In the genomic region with DNA sequence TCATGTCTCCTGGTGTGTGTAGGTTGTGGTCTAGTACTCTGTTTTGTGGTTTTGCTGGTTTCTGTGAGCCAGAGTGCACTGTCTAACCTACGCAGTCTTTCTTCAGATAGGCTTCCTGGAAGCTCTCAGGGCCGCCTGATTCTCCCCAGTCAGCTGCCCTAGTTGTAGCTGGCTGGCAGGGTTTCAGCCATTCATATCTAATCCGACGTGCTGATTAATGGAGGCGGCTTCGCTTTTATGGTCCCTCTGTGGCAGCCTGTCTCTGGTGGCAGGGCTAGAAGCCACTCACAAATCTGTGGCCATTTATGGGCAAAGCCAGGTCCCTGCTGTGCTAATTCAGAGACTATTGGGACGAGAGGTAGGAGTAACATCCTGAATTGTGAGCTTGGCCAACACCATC, we compare ENCODE assay signal across 11 mouse cellular contexts. TPM values are rescaled to one million over a fixed set of nuclear protein-coding genes. Genes with fewer than 3 reads are reported as not detected.
A peak's percentile ranks its signal among the peaks of the same experiment; 100 is the strongest.
DNase-seq lines count a peak whose midpoint lies in the region; ATAC-seq and TF ChIP-seq lines count a peak whose summit lies in the region.
"Had no signal": no experiment of that assay in that cellular context is flagged by ENCODE, and none has a peak within 500 bp of the region (broad histone marks: within the 10 kb centered on the region; RNA-seq: fewer than 3 reads in every experiment).

No protein-coding gene starts in this region.

- H3K79me2 ChIP-seq in myocyte (ENCODE audit: control insufficient read depth, insufficient read depth), result no peaks in the 10 kb centered on the region

- no peak for ATAC-seq in CD4-positive, CD25-positive, alpha-beta regulatory T cell, adult 4 months
- ATAC-seq in lung, embryonic 15.5 days (ENCODE audit: borderline replicate concordance, extremely low read depth, low FRiP score, low TSS enrichment), result no peak
- peak; percentile 75 for ATAC-seq in heart, embryonic 15.5 days (replicated peaks; ENCODE audit: insufficient number of reproducible peaks, insufficient read depth, low FRiP score, low read depth)
- ATAC-seq: inflammation-experienced regulatory T-cells, adult 6 months had no signal

- H3K4me3 ChIP-seq in lung, embryonic 15.5 days, result no peak overlapping the region
- no peak overlapping the region for H3K4me3 ChIP-seq in lung, adult 2 months (replicated peaks; ENCODE audit: extremely low read depth, low read depth, low read length)
- H3K4me3 ChIP-seq in heart, embryonic 15.5 days, result no peak overlapping the region
- H3K4me3 ChIP-seq in myocyte, result no peak overlapping the region
- no peak overlapping the region for H3K4me3 ChIP-seq in layer of hippocampus, adult 2 months
- H3K4me3 ChIP-seq: embryonic facial prominence, embryonic 15.5 days had no signal

- H3K27ac ChIP-seq in lung, embryonic 15.5 days, result 0 out of 2 replicates have a peak overlapping the region, but pooled peaks have one; percentile 1
- peak overlapping the region; percentile 71 for H3K27ac ChIP-seq in heart, embryonic 15.5 days
- H3K27ac ChIP-seq in layer of hippocampus, adult 2 months, result no peak overlapping the region
- H3K27ac ChIP-seq: embryonic facial prominence, embryonic 15.5 days had no signal

- H3K4me1 ChIP-seq in lung, embryonic 15.5 days, result peaks cover 12% of the 10 kb centered on the region
- H3K4me1 ChIP-seq in lung, adult 2 months (ENCODE audit: control insufficient read depth, insufficient read depth, low read length), result no peaks in the 10 kb centered on the region
- H3K4me1 ChIP-seq in heart, embryonic 15.5 days (replicated peaks), result peaks cover 45% of the 10 kb centered on the region

- no peak for TF ChIP-seq CTCF in lung, adult 2 months (IDR thresholded peaks at IDR 0.05; ENCODE audit: insufficient read depth, low read length)
- no peak for TF ChIP-seq CTCF in layer of hippocampus, adult 2 months (conservative IDR thresholded peaks at IDR 0.05)

- peak; percentile 11 for DNase-seq in CD4-positive, CD25-positive, alpha-beta regulatory T cell, adult 2 months (ENCODE audit: low read depth, low spot score)
- DNase-seq in lung, adult 2 months, result no peak
- DNase-seq in frontal cortex, postnatal 25 days (ENCODE audit: low spot score in 2 of 2), result no peak
- no peak for DNase-seq in layer of hippocampus, adult 2 months (ENCODE audit: low spot score in 2 of 2)
- DNase-seq: thymus, postnatal 25 days had no signal

- H3K36me3 ChIP-seq in lung, embryonic 15.5 days, result no peaks in the 10 kb centered on the region
- no peaks in the 10 kb centered on the region for H3K36me3 ChIP-seq in heart, embryonic 15.5 days
- H3K36me3 ChIP-seq in myocyte (ENCODE audit: control insufficient read depth, insufficient read depth), result no peaks in the 10 kb centered on the region

- H3K4me2 ChIP-seq in lung, embryonic 15.5 days, result no peak overlapping the region
- H3K4me2 ChIP-seq in heart, embryonic 15.5 days, result no peak overlapping the region
- H3K4me2 ChIP-seq in myocyte (ENCODE audit: low read depth), result no peak overlapping the region
- H3K4me2 ChIP-seq: embryonic facial prominence, embryonic 15.5 days had no signal

- no peak overlapping the region for H3K9ac ChIP-seq in lung, embryonic 15.5 days
- no peak overlapping the region for H3K9ac ChIP-seq in heart, embryonic 15.5 days
- H3K9ac ChIP-seq: embryonic facial prominence, embryonic 15.5 days had no signal

- no peak for TF ChIP-seq POLR2A in lung, adult 2 months (IDR thresholded peaks at IDR 0.05; ENCODE audit: borderline replicate concordance, extremely low read depth, low read depth, low read length)
- TF ChIP-seq POLR2A in myocyte (IDR thresholded peaks at IDR 0.05; ENCODE audit: insufficient read length, low read depth), result no peak

- 61% methylated on average over 7 of the region's 7 CpGs for WGBS in lung, embryonic 15.5 days
- 62% methylated on average over 7 of the region's 7 CpGs for WGBS in lung, adult 2 months
- 20% methylated on average over 7 of the region's 7 CpGs for WGBS in heart, embryonic 15.5 days

- no peak overlapping the region for H3ac ChIP-seq in myocyte (ENCODE audit: control insufficient read depth, insufficient read length)

- H3K9me3 ChIP-seq in lung, embryonic 15.5 days, result no peaks in the 10 kb centered on the region
- H3K9me3 ChIP-seq in heart, embryonic 15.5 days (replicated peaks), result no peaks in the 10 kb centered on the region
- H3K9me3 ChIP-seq: embryonic facial prominence, embryonic 15.5 days had no signal

- H3K27me3 ChIP-seq in lung, embryonic 15.5 days, result no peaks in the 10 kb centered on the region
- H3K27me3 ChIP-seq in heart, embryonic 15.5 days, result no peaks in the 10 kb centered on the region
- H3K27me3 ChIP-seq in myocyte (ENCODE audit: control insufficient read depth, insufficient read depth, insufficient read length), result peaks cover 4% of the 10 kb centered on the region
- H3K27me3 ChIP-seq: embryonic facial prominence, embryonic 15.5 days had no signal

TF ChIP-seq in myocyte, 11 proteins besides CTCF, POLR2A, EP300 and RAD21:
- no peak for TF ChIP-seq MYOD1 (IDR thresholded peaks at IDR 0.05; ENCODE audit: control insufficient read depth in 1 of 3, insufficient read length in 2 of 3, low read depth in 2 of 3)
- peak; percentile 20 for TF ChIP-seq SRF (IDR thresholded peaks at IDR 0.05; ENCODE audit: control insufficient read depth, insufficient read length, low read depth)

RNA-seq across cellular contexts. Expression of a gene that starts 16.3 kb away (rescaled TPM):
- polyA plus RNA-seq in CD4-positive, CD25-positive, alpha-beta regulatory T cell, adult 4 months (2017; shearing (Covaris generic)), result 1 to 10 TPM in 1 of 2 experiments, under 1 TPM in 1; 0.41 to 1.0 TPM
- 23.4 and 23.8 TPM in 2 replicates for polyA plus RNA-seq in lung, embryonic 15.5 days (2015; fragmentation: Nextera tagmentation; extraction: Ambion mirVana)
- polyA plus RNA-seq in lung, adult 2 months (2012; rRNA removed), result 54.0 and 66.2 TPM in 2 replicates
- 12.0 and 13.5 TPM in 2 replicates for polyA plus RNA-seq in heart, embryonic 15.5 days (2015; fragmentation: Nextera tagmentation; extraction: Ambion mirVana)
- polyA plus RNA-seq in myocyte (2012; fragmentation: generic; extraction: Trizol), result 0.14 TPM
- 1 to 10 TPM; 3.6 to 4.7 TPM for total RNA-seq in layer of hippocampus, adult 2 months (2021)
